Mouse (Mus musculus) CH12.LX (cell line): ENCODE data around the gene Slc4a1.

Experiments used
- BHLHE40 ChIP-seq: IDR thresholded peaks from 2 replicates; pipeline ENCODE4 v1.6.1; 2011; ENCODE audit warnings: mild to moderate bottlenecking, low read depth, low read length, improper control_type of control experiment
- CTCF ChIP-seq, 2 experiments: IDR thresholded peaks in 1 of 2; conservative IDR thresholded peaks in 1 of 2; 2 replicates each; pipeline ENCODE4 v1.5.1; 2011 to 2012; ENCODE audit warnings: low read depth in 2 of 2, low read length in 2 of 2, improper control_type of control experiment in 1 of 2, inconsistent platforms in 1 of 2, mild to moderate bottlenecking in 1 of 2, moderate library complexity in 1 of 2
- E2F4 ChIP-seq: IDR thresholded peaks from 2 replicates; pipeline ENCODE4 v1.6.1; 2011; ENCODE audit warnings: low read depth, low read length, improper control_type of control experiment; ENCODE audit not compliant: insufficient replicate concordance
- EP300 ChIP-seq: IDR thresholded peaks from 2 replicates; pipeline ENCODE4 v1.6.1; 2011; ENCODE audit warnings: low read length, improper control_type of control experiment
- KAT2A ChIP-seq: IDR thresholded peaks from 2 replicates; pipeline ENCODE4 v1.6.1; 2012; ENCODE audit warnings: low read length, improper control_type of control experiment, inconsistent platforms; ENCODE audit not compliant: insufficient replicate concordance
- MAFK ChIP-seq: IDR thresholded peaks from 2 replicates; pipeline ENCODE4 v1.6.1; 2011; ENCODE audit warnings: low read length, improper control_type of control experiment; ENCODE audit not compliant: insufficient replicate concordance
- MAZ ChIP-seq: IDR thresholded peaks from 2 replicates; pipeline ENCODE4 v1.6.1; 2012; ENCODE audit warnings: low read depth, mild to moderate bottlenecking, inconsistent platforms, low read length, improper control_type of control experiment, moderate library complexity
- MXI1 ChIP-seq: IDR thresholded peaks from 2 replicates; pipeline ENCODE4 v1.6.1; 2011; ENCODE audit warnings: mild to moderate bottlenecking, low read depth, low read length, improper control_type of control experiment
- MYC ChIP-seq: IDR thresholded peaks from 2 replicates; pipeline ENCODE4 v1.6.1; 2011; ENCODE audit warnings: low read depth, mild to moderate bottlenecking, improper control_type of control experiment, low read length
- NRF1 ChIP-seq: IDR thresholded peaks from 2 replicates; pipeline ENCODE4 v1.6.1; 2014; ENCODE audit warnings: low read depth, mild to moderate bottlenecking, inconsistent platforms, low read length, improper control_type of control experiment, moderate library complexity
- POLR2A ChIP-seq: IDR thresholded peaks from 2 replicates; pipeline ENCODE4 v1.6.1; 2011; ENCODE audit warnings: low read depth, mild to moderate bottlenecking, improper control_type of control experiment, low read length
- SMC3 ChIP-seq: IDR thresholded peaks from 2 replicates; pipeline ENCODE4 v1.6.1; 2011; ENCODE audit warnings: low read depth, low read length, improper control_type of control experiment
- TBP ChIP-seq: conservative IDR thresholded peaks from 2 replicates; pipeline ENCODE4 v1.6.1; 2011; ENCODE audit warnings: low read depth, low read length, improper control_type of control experiment
- ZC3H11A ChIP-seq: IDR thresholded peaks from 2 replicates; pipeline ENCODE4 v1.6.1; 2012; ENCODE audit warnings: low read depth, mild to moderate bottlenecking, inconsistent platforms, low read length, improper control_type of control experiment

DNA sequence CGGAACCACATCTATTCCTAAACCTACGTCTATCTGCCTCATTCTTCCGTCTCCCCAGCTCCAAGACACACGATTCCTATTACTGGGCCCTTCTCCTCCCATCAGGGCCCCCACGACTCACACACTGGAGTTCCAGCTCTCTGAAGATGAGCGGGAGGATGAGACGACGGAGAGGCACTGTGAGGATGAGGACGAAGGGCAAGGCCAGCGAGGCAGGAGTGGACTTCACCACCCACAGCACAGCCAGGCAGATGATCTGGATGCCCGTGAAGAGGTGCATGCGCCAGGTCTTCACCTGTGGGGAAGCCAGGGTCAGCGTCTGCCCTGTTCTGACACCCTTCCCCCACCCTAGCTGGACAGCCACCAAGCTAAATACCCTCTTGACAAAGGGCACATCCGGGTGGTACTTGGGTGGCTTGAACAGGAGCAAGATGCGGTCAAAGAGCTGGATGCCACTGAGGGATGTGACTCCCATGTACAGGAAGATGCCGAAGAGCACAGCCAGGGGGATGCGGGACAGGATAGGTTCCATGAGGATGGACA lies 15.0 kb downstream of the Slc4a1 start:
- TF ChIP-seq CTCF (conservative IDR thresholded peaks at IDR 0.05 in 1 of 2, IDR thresholded peaks at IDR 0.05 in 1 of 2; ENCODE audit: low read depth in 2 of 2, low read length in 2 of 2): no peak
- TF ChIP-seq POLR2A: no peak
- no peak for TF ChIP-seq MXI1
- TF ChIP-seq EP300: no peak
- no peak for TF ChIP-seq MAZ
- TF ChIP-seq E2F4: no peak
- no peak for TF ChIP-seq KAT2A
- TF ChIP-seq SMC3: no peak
- TF ChIP-seq NRF1: no peak
- TF ChIP-seq TBP: no peak
- TF ChIP-seq BHLHE40: no peak
- TF ChIP-seq MYC: no peak
- no peak for TF ChIP-seq MAFK
- no peak for TF ChIP-seq ZC3H11A
